Mouse (Mus musculus): ENCODE measurements around the gene Tmem132d.
"Not testable (repeated sequence)": the region's sequence is repeated elsewhere in the genome, so short reads cannot be mapped to it uniquely, and the experiment has no call there.

Gene Tmem132d

GRCm38 (mm10) chr5:127942171-127942570 is 490.7 kb downstream of the Tmem132d start:
- DNase-seq (ENCODE audit: low read depth, low spot score): not testable (repeated sequence)

GRCm38 (mm10) chr5:127937914-127938313 is 495.0 kb downstream of the Tmem132d start:
- DNase-seq (ENCODE audit: low read depth, low spot score): no peak

GRCm38 (mm10) chr5:127929687-127930086 is 503.2 kb downstream of the Tmem132d start:
- no peak for DNase-seq (ENCODE audit: low read depth, low spot score)

GRCm38 (mm10) chr5:127926686-127927085 is 506.2 kb downstream of the Tmem132d start:
- no peak for DNase-seq (ENCODE audit: low read depth, low spot score)

GRCm38 (mm10) chr5:127924106-127924505 is 508.8 kb downstream of the Tmem132d start:
- no peak for DNase-seq (ENCODE audit: low read depth, low spot score)

GRCm38 (mm10) chr5:127919171-127919570 is 513.7 kb downstream of the Tmem132d start:
- DNase-seq (ENCODE audit: low read depth, low spot score): no peak

- no peak for DNase-seq (ENCODE audit: low read depth, low spot score)
These were observed 514.5 kb downstream of the Tmem132d start for GRCm38 (mm10) chr5:127918376-127918775.

- no peak for DNase-seq (ENCODE audit: low read depth, low spot score)
These were observed 518.7 kb downstream of the Tmem132d start for GRCm38 (mm10) chr5:127914157-127914556.

GRCm38 (mm10) chr5:127911603-127912002 is 521.3 kb downstream of the Tmem132d start:
- DNase-seq (ENCODE audit: low read depth, low spot score): no peak

- no peak for DNase-seq (ENCODE audit: low read depth, low spot score)
These were observed 522.5 kb downstream of the Tmem132d start for GRCm38 (mm10) chr5:127910356-127910755.

- no peak for DNase-seq (ENCODE audit: low read depth, low spot score)
These were observed 537.7 kb downstream of the Tmem132d start for GRCm38 (mm10) chr5:127895176-127895575.

GRCm38 (mm10) chr5:127885566-127886505 is 547.0 kb downstream of the Tmem132d start:
- no peak for DNase-seq (ENCODE audit: low read depth, low spot score)

- DNase-seq (ENCODE audit: low read depth, low spot score): no peak
These were observed 549.9 kb downstream of the Tmem132d start for GRCm38 (mm10) chr5:127883021-127883420.

- no peak for DNase-seq (ENCODE audit: low read depth, low spot score)
These were observed 558.4 kb downstream of the Tmem132d start for GRCm38 (mm10) chr5:127874461-127874860.

- DNase-seq (ENCODE audit: low read depth, low spot score): no peak
These were observed 567.7 kb downstream of the Tmem132d start for GRCm38 (mm10) chr5:127865157-127865556.

- DNase-seq (ENCODE audit: low read depth, low spot score): no peak
These were observed 573.2 kb downstream of the Tmem132d start for GRCm38 (mm10) chr5:127859719-127860118.

GRCm38 (mm10) chr5:127852305-127852704 is 580.6 kb downstream of the Tmem132d start:
- no peak for DNase-seq (ENCODE audit: low read depth, low spot score)

GRCm38 (mm10) chr5:127831791-127832190 is 601.1 kb downstream of the Tmem132d start:
- no peak for DNase-seq (ENCODE audit: low read depth, low spot score)

- DNase-seq (ENCODE audit: low read depth, low spot score): no peak
These were observed 602.0 kb downstream of the Tmem132d start for GRCm38 (mm10) chr5:127830831-127831230.

- DNase-seq (ENCODE audit: low read depth, low spot score): no peak
These were observed 604.1 kb downstream of the Tmem132d start for GRCm38 (mm10) chr5:127828756-127829155.

- DNase-seq (ENCODE audit: low read depth, low spot score): no peak
These were observed 610.9 kb downstream of the Tmem132d start for GRCm38 (mm10) chr5:127821960-127822359.

- DNase-seq (ENCODE audit: low read depth, low spot score): no peak
These were observed 617.6 kb downstream of the Tmem132d start for GRCm38 (mm10) chr5:127815292-127815691.

- DNase-seq (ENCODE audit: low read depth, low spot score): no peak
These were observed 625.5 kb downstream of the Tmem132d start for GRCm38 (mm10) chr5:127807419-127807818.

All from CD4-positive, CD25-positive, alpha-beta regulatory T cell, adult 2 months (primary cell).